Mouse (Mus musculus) ES-Bruce4 (cell line): ENCODE measurements around the gene Gfer. TPM values are rescaled to one million over a fixed set of nuclear protein-coding genes. Genes with fewer than 3 reads are reported as not detected.

Experiments
- H3K27ac ChIP-seq: 2 replicates; pipeline ENCODE4 v1.5.1; 2012; ENCODE audit warnings: low read length, inconsistent platforms; ENCODE audit not compliant: insufficient read depth
- H3K27me3 ChIP-seq: 2 replicates; pipeline ENCODE4 v1.6.1; 2012; ENCODE audit warnings: mild to moderate bottlenecking, low read length, inconsistent platforms; ENCODE audit not compliant: control insufficient read depth, poor library complexity, insufficient read depth, severe bottlenecking
- H3K36me3 ChIP-seq: 2 replicates; pipeline ENCODE4 v1.6.1; 2012; ENCODE audit warnings: inconsistent platforms, mild to moderate bottlenecking, low read length, moderate library complexity; ENCODE audit not compliant: control insufficient read depth, poor library complexity, insufficient read depth, severe bottlenecking
- H3K4me1 ChIP-seq: one replicate; pipeline ENCODE4 v1.8.1; 2011; ENCODE audit warnings: low read length; ENCODE audit not compliant: control insufficient read depth, insufficient read depth
- H3K4me3 ChIP-seq: 2 replicates; pipeline ENCODE4 v1.5.1; 2011; ENCODE audit warnings: low read depth, mild to moderate bottlenecking, low read length
- H3K9ac ChIP-seq: 2 replicates; pipeline ENCODE4 v1.6.1; 2012; ENCODE audit warnings: low read depth, mild to moderate bottlenecking, inconsistent platforms; ENCODE audit not compliant: poor library complexity, severe bottlenecking
- H3K9me3 ChIP-seq: replicated peaks from 2 replicates; pipeline ENCODE4 v1.6.1; 2012; ENCODE audit warnings: mild to moderate bottlenecking, low read length, inconsistent platforms; ENCODE audit not compliant: control insufficient read depth, poor library complexity, insufficient read depth, severe bottlenecking
- CTCF ChIP-seq: IDR thresholded peaks from one replicate; pipeline ENCODE4 v1.8.1; 2011; ENCODE audit warnings: low read depth, low read length
- EP300 ChIP-seq: IDR thresholded peaks from 2 replicates; pipeline ENCODE4 v1.6.1; 2011; ENCODE audit warnings: low read depth, low read length; ENCODE audit not compliant: insufficient read depth
- POLR2A ChIP-seq: IDR thresholded peaks from one replicate; pipeline ENCODE4 v1.8.1; 2011; ENCODE audit warnings: low read length; ENCODE audit not compliant: insufficient read depth
- polyA plus RNA-seq: library from polyadenylated mRNA; stranded (reverse); fragments of >200 nt; gene quantifications from 2 replicates; pipeline ENCODE4 v1.2.4, GENCODE M21; 2011; ENCODE audit warnings: low read depth; ENCODE audit not compliant: missing spikeins, insufficient read depth, insufficient read length

Gene Gfer
- polyA plus RNA-seq, 1 experiment, result 79.6 TPM

GRCm38 (mm10) chr17:24697985-24698384, 2.0 kb upstream of the Gfer start:
- TF ChIP-seq CTCF (no peak), POLR2A (no peak), EP300 (peak; percentile 72)
- Histone ChIP-seq H3K9ac (no peak overlapping the region), H3K4me1 (peaks cover 6% of the 10 kb centered on the region), H3K4me3 (peak overlapping the region; percentile 0; the same call in 1 of the 2 replicates), H3K9me3 (no peaks in the 10 kb centered on the region), H3K36me3 (peaks cover 15% of the 10 kb centered on the region), H3K27me3 (no peaks in the 10 kb centered on the region), H3K27ac (peak overlapping the region; percentile 85)

- no peaks in the 10 kb centered on the region for H3K27me3 ChIP-seq
- peak overlapping the region; percentile 89 for H3K4me3 ChIP-seq
- peaks cover 8% of the 10 kb centered on the region for H3K36me3 ChIP-seq
- H3K27ac ChIP-seq, result peak overlapping the region; percentile 86
- H3K9me3 ChIP-seq, result no peaks in the 10 kb centered on the region
- H3K4me1 ChIP-seq, result peaks cover 6% of the 10 kb centered on the region
- peak overlapping the region; percentile 95 for H3K9ac ChIP-seq
- TF ChIP-seq POLR2A (no peak), EP300 (no peak), CTCF (no peak)
These were observed 488 bp downstream of the Gfer start for GRCm38 (mm10) chr17:24695326-24696010.

DNA sequence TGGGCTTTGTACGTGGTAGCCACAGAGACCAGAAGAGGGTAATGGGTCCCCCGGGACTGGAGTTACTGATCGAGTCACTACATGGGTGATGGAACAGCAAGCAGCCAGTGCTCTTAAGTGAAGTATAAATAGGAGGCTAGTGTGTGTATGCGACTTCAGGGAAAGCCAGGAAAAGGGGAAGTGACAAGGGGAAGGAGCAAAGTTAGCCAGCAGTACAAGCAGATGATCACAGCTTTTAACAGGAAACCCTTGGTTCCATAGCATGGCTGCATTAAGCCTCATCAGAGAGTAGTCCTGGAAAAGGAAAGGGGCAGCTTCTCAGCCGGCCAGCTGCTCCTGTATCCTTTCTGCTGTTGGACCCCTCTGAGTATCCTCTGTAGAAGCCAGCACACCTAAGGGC, 3.6 kb downstream of the Gfer start:
- Histone ChIP-seq H3K4me1 (no peaks in the 10 kb centered on the region), H3K9me3 (no peaks in the 10 kb centered on the region), H3K27me3 (no peaks in the 10 kb centered on the region), H3K4me3 (no peak overlapping the region), H3K27ac (no peak overlapping the region), H3K36me3 (peaks cover 8% of the 10 kb centered on the region), H3K9ac (no peak overlapping the region)
- TF ChIP-seq POLR2A (no peak), CTCF (no peak), EP300 (no peak)

GRCm38 (mm10) chr17:24689251-24690081, 6.5 kb downstream of the Gfer start, which contains the start of gene Syngr3:
Gene Syngr3, minus strand, starts transcription at chr17:24689955.
- no peaks in the 10 kb centered on the region for H3K4me1 ChIP-seq
- H3K36me3 ChIP-seq, result peaks cover 8% of the 10 kb centered on the region
- TF ChIP-seq POLR2A, result no peak
- TF ChIP-seq CTCF, result no peak
- no peak for TF ChIP-seq EP300
- H3K27me3 ChIP-seq, result no peaks in the 10 kb centered on the region
- no peaks in the 10 kb centered on the region for H3K9me3 ChIP-seq
- peak within 1 kb of the TSS; percentile 86 for H3K4me3 ChIP-seq
- H3K9ac ChIP-seq, result peak within 1 kb of the TSS; percentile 83
- H3K27ac ChIP-seq, result no peak within 1 kb of the TSS

DNA sequence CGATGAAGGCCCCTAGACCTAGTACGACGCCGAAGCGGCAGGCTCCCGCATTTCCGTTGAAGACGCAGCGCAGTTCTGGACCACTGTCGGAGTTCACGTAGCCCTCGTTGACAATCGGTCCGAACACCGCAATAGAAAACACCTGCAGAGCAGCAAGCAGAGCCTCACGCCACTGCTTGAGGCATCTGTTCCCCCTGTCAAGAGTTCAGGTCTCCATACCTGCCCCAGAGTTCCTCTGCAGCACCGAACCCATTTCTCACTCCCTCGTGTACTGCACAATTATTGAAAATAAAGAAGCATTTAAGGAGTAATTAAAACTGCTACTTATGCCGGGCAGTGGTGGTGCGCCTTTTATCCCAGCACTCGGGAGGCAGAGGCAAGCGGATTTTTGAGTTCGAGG, 8.4 kb downstream of the Gfer start:
- no peak for TF ChIP-seq POLR2A
- TF ChIP-seq EP300, result no peak
- no peak for TF ChIP-seq CTCF
- no peaks in the 10 kb centered on the region for H3K27me3 ChIP-seq
- peaks cover under 1% of the 10 kb centered on the region for H3K36me3 ChIP-seq
- no peaks in the 10 kb centered on the region for H3K9me3 ChIP-seq
- H3K4me1 ChIP-seq, result no peaks in the 10 kb centered on the region
- no peak overlapping the region for H3K9ac ChIP-seq
- H3K27ac ChIP-seq, result no peak overlapping the region
- H3K4me3 ChIP-seq, result peak overlapping the region; percentile 40

GRCm38 (mm10) chr17:24687146-24687595, 8.8 kb downstream of the Gfer start:
- TF ChIP-seq CTCF (no peak), POLR2A (no peak), EP300 (no peak)
- no peaks in the 10 kb centered on the region for H3K27me3 ChIP-seq
- H3K4me3 ChIP-seq, result peak overlapping the region; percentile 40
- no peaks in the 10 kb centered on the region; the same call in 1 of the 2 replicates for H3K36me3 ChIP-seq
- H3K9ac ChIP-seq, result no peak overlapping the region
- H3K9me3 ChIP-seq, result no peaks in the 10 kb centered on the region
- H3K4me1 ChIP-seq, result no peaks in the 10 kb centered on the region
- H3K27ac ChIP-seq, result no peak overlapping the region
